Mouse (Mus musculus): ENCODE measurements around the gene Gnaq. TPM values are rescaled to one million over a fixed set of nuclear protein-coding genes. Genes with fewer than 3 reads are reported as not detected.

Gnaq gene
- polyA plus RNA-seq, 1 experiment from 2014 or later = 26.7 TPM

DNA sequence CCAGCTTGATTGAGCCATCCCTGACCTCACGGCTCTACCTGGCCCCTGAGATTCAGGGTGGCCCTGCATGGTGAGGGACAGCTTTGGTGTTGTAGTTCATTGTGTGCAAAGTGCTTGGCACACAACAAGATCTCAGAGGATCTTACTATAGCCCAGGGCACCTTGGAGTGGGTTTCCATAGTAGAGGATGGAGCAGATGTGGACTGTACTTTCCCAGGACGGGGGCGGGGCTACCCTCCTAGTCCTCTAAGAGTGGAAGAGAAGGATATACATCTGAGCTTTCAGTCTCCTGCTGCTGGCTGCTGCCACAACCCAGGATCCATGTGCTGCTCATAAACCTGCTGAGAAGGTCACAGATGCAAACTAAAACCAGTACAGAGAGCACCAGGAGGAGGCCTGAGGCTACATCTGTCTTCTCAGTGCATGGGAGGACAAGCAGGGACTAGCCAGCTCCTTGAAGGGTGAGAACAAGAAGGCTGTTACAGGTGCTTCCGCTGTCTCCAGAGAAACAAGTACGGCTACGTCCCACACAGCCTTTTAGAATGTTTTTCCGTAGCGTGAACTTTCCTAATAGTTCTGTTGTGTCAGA lies 44.6 kb downstream of the Gnaq start:
- no peaks in the 10 kb centered on the region; the same call in none of the 2 replicates for H3K36me3 ChIP-seq (ENCODE audit: control insufficient read depth, insufficient read depth, low read length)
- H3K4me2 ChIP-seq (ENCODE audit: low read depth, low read length) = no peak overlapping the region
- H3K4me3 ChIP-seq (ENCODE audit: low read length) = no peak overlapping the region
- no peak overlapping the region for H3K9ac ChIP-seq (ENCODE audit: low read depth, low read length)
- peaks cover 36% of the 10 kb centered on the region for H3K4me1 ChIP-seq (ENCODE audit: control insufficient read depth, insufficient read depth, low read length)
- H3K9me3 ChIP-seq (ENCODE audit: control insufficient read depth, low read length) = no peaks in the 10 kb centered on the region
- no peak overlapping the region for H3K27ac ChIP-seq (ENCODE audit: low read length)
- H3K27me3 ChIP-seq (replicated peaks; ENCODE audit: control insufficient read depth, insufficient read depth, low read length) = no peaks in the 10 kb centered on the region
- peak; percentile 50; the same call in 1 of the 2 replicates for ATAC-seq
- 87% methylated on average over 8 of the region's 8 CpGs for WGBS

DNA sequence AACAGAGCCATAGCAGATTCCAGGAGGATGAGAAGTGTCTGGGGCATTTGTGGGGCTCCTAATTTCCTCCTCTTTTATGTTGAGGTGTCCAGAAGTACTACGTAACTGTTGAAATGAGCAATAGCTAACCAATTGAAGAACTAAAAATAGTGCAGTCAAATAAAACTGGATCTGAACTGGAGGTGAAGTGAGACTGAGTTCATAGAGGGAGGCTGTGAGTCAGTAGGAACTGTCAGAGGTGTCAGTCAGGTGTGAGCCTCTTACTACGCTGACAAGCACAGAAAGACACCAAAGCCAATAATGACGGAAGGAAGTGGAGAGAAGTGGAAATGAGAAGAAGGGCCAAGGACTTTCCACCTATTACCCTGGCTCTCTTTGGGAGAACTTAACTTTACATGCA lies 48.6 kb downstream of the Gnaq start:
- H3K27ac ChIP-seq (ENCODE audit: low read length) = no peak overlapping the region
- H3K9ac ChIP-seq (ENCODE audit: low read depth, low read length) = no peak overlapping the region
- no peaks in the 10 kb centered on the region for H3K9me3 ChIP-seq (ENCODE audit: control insufficient read depth, low read length)
- no peak overlapping the region for H3K4me2 ChIP-seq (ENCODE audit: low read depth, low read length)
- WGBS = 82% methylated on average over 3 of the region's 3 CpGs
- H3K4me1 ChIP-seq (ENCODE audit: control insufficient read depth, insufficient read depth, low read length) = peaks cover 34% of the 10 kb centered on the region
- ATAC-seq = no peak
- no peaks in the 10 kb centered on the region; the same call in 1 of the 2 replicates for H3K36me3 ChIP-seq (ENCODE audit: control insufficient read depth, insufficient read depth, low read length)
- no peaks in the 10 kb centered on the region for H3K27me3 ChIP-seq (replicated peaks; ENCODE audit: control insufficient read depth, insufficient read depth, low read length)
- no peak overlapping the region for H3K4me3 ChIP-seq (ENCODE audit: low read length)

GRCm38 (mm10) chr19:16181852-16182475 lies 49.3 kb downstream of the Gnaq start:
- no peak overlapping the region for H3K4me2 ChIP-seq (ENCODE audit: low read depth, low read length)
- 80% methylated on average over 7 of the region's 7 CpGs for WGBS
- H3K4me3 ChIP-seq (ENCODE audit: low read length) = no peak overlapping the region
- H3K27ac ChIP-seq (ENCODE audit: low read length) = no peak overlapping the region
- H3K9ac ChIP-seq (ENCODE audit: low read depth, low read length) = no peak overlapping the region
- H3K9me3 ChIP-seq (ENCODE audit: control insufficient read depth, low read length) = no peaks in the 10 kb centered on the region
- no peaks in the 10 kb centered on the region for H3K27me3 ChIP-seq (replicated peaks; ENCODE audit: control insufficient read depth, insufficient read depth, low read length)
- ATAC-seq = 0 out of 2 replicates have a peak, but pooled peaks have one; percentile 19
- H3K4me1 ChIP-seq (ENCODE audit: control insufficient read depth, insufficient read depth, low read length) = peaks cover 35% of the 10 kb centered on the region
- no peaks in the 10 kb centered on the region; the same call in 1 of the 2 replicates for H3K36me3 ChIP-seq (ENCODE audit: control insufficient read depth, insufficient read depth, low read length)

- Histone ChIP-seq H3K4me3 (ENCODE audit: low read length) (no peak overlapping the region), H3K27me3 (replicated peaks; ENCODE audit: control insufficient read depth, insufficient read depth, low read length) (no peaks in the 10 kb centered on the region), H3K36me3 (ENCODE audit: control insufficient read depth, insufficient read depth, low read length) (no peaks in the 10 kb centered on the region), H3K27ac (ENCODE audit: low read length) (no peak overlapping the region), H3K4me2 (ENCODE audit: low read depth, low read length) (no peak overlapping the region), H3K9me3 (ENCODE audit: control insufficient read depth, low read length) (no peaks in the 10 kb centered on the region), H3K9ac (ENCODE audit: low read depth, low read length) (no peak overlapping the region), H3K4me1 (ENCODE audit: control insufficient read depth, insufficient read depth, low read length) (peaks cover 42% of the 10 kb centered on the region)
- WGBS = 81% methylated on average over 10 of the region's 10 CpGs
- ATAC-seq = no peak
Observed at GRCm38 (mm10) chr19:16183592-16184365, 51.1 kb downstream of the Gnaq start.

GRCm38 (mm10) chr19:16186984-16187383 lies 54.4 kb downstream of the Gnaq start:
- H3K36me3 ChIP-seq (ENCODE audit: control insufficient read depth, insufficient read depth, low read length) = no peaks in the 10 kb centered on the region
- no peak overlapping the region for H3K4me3 ChIP-seq (ENCODE audit: low read length)
- no peak for ATAC-seq
- no peaks in the 10 kb centered on the region for H3K27me3 ChIP-seq (replicated peaks; ENCODE audit: control insufficient read depth, insufficient read depth, low read length)
- no peak overlapping the region for H3K4me2 ChIP-seq (ENCODE audit: low read depth, low read length)
- H3K9me3 ChIP-seq (ENCODE audit: control insufficient read depth, low read length) = no peaks in the 10 kb centered on the region
- WGBS = 65% methylated on average over 3 of the region's 3 CpGs
- H3K27ac ChIP-seq (ENCODE audit: low read length) = peak overlapping the region; percentile 65; the same call in 1 of the 2 replicates
- peaks cover 33% of the 10 kb centered on the region for H3K4me1 ChIP-seq (ENCODE audit: control insufficient read depth, insufficient read depth, low read length)
- no peak overlapping the region for H3K9ac ChIP-seq (ENCODE audit: low read depth, low read length)

- Histone ChIP-seq H3K4me3 (ENCODE audit: low read length) (no peak overlapping the region), H3K4me1 (ENCODE audit: control insufficient read depth, insufficient read depth, low read length) (peaks cover 30% of the 10 kb centered on the region), H3K36me3 (ENCODE audit: control insufficient read depth, insufficient read depth, low read length) (no peaks in the 10 kb centered on the region), H3K4me2 (ENCODE audit: low read depth, low read length) (no peak overlapping the region), H3K9me3 (ENCODE audit: control insufficient read depth, low read length) (no peaks in the 10 kb centered on the region), H3K9ac (ENCODE audit: low read depth, low read length) (no peak overlapping the region), H3K27ac (ENCODE audit: low read length) (peak overlapping the region; percentile 33; the same call in 1 of the 2 replicates), H3K27me3 (replicated peaks; ENCODE audit: control insufficient read depth, insufficient read depth, low read length) (no peaks in the 10 kb centered on the region)
- ATAC-seq = no peak
- WGBS = 28% methylated on average over 2 of the region's 2 CpGs
Observed at GRCm38 (mm10) chr19:16187952-16188351, 55.3 kb downstream of the Gnaq start.

DNA sequence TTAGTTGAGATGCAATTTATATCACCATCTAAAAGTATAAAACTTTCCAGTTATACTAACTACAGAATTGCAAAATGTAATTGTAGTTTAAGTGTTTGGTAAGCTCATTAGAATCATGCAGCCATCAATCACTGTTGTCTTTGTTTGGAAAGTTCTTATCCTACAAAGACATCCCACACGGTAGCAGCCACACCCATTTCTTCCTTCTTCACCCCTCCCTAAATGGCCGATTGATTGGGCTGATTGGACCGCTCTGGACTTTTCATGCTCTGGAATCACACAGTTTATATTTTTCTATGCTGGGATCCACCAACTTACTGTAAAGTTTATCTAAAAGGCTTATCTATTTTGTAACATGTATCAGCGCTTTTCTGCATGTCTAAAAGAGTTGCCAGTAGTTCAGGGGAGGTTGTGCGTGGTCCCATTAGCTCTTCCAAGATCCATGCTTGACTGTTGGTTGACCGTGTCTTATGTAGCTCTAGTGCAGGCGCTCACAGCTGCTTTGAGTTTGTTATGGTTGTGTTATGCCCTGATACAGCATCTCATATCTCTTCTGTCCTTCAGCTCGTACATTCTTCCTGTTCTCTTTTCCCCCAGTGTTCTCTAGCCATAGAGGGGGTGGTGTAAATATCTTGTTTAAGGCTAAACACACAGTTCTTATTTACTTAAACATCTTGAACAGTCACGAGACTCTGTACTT lies 56.6 kb downstream of the Gnaq start:
- Histone ChIP-seq H3K4me3 (ENCODE audit: low read length) (no peak overlapping the region), H3K4me1 (ENCODE audit: control insufficient read depth, insufficient read depth, low read length) (peaks cover 23% of the 10 kb centered on the region), H3K36me3 (ENCODE audit: control insufficient read depth, insufficient read depth, low read length) (no peaks in the 10 kb centered on the region), H3K27me3 (replicated peaks; ENCODE audit: control insufficient read depth, insufficient read depth, low read length) (no peaks in the 10 kb centered on the region), H3K9ac (ENCODE audit: low read depth, low read length) (no peak overlapping the region), H3K27ac (ENCODE audit: low read length) (no peak overlapping the region), H3K9me3 (ENCODE audit: control insufficient read depth, low read length) (no peaks in the 10 kb centered on the region), H3K4me2 (ENCODE audit: low read depth, low read length) (no peak overlapping the region)
- 65% methylated on average over 9 of the region's 9 CpGs for WGBS
- no peak for ATAC-seq

- Histone ChIP-seq H3K36me3 (ENCODE audit: control insufficient read depth, insufficient read depth, low read length) (no peaks in the 10 kb centered on the region), H3K4me3 (ENCODE audit: low read length) (no peak overlapping the region), H3K27ac (ENCODE audit: low read length) (no peak overlapping the region), H3K4me1 (ENCODE audit: control insufficient read depth, insufficient read depth, low read length) (peaks cover 6% of the 10 kb centered on the region; the same call in 1 of the 2 replicates), H3K9ac (ENCODE audit: low read depth, low read length) (no peak overlapping the region), H3K4me2 (ENCODE audit: low read depth, low read length) (no peak overlapping the region), H3K9me3 (ENCODE audit: control insufficient read depth, low read length) (no peaks in the 10 kb centered on the region), H3K27me3 (replicated peaks; ENCODE audit: control insufficient read depth, insufficient read depth, low read length) (no peaks in the 10 kb centered on the region)
- no peak for ATAC-seq
- 81% methylated on average over 3 of the region's 3 CpGs for WGBS
Observed at GRCm38 (mm10) chr19:16198162-16198561, 65.5 kb downstream of the Gnaq start.

GRCm38 (mm10) chr19:16201356-16201755 lies 68.7 kb downstream of the Gnaq start:
- Histone ChIP-seq H3K4me1 (ENCODE audit: control insufficient read depth, insufficient read depth, low read length) (peaks cover 4% of the 10 kb centered on the region; the same call in 1 of the 2 replicates), H3K27ac (ENCODE audit: low read length) (no peak overlapping the region), H3K4me2 (ENCODE audit: low read depth, low read length) (no peak overlapping the region), H3K4me3 (ENCODE audit: low read length) (no peak overlapping the region), H3K9ac (ENCODE audit: low read depth, low read length) (no peak overlapping the region), H3K27me3 (replicated peaks; ENCODE audit: control insufficient read depth, insufficient read depth, low read length) (no peaks in the 10 kb centered on the region), H3K36me3 (ENCODE audit: control insufficient read depth, insufficient read depth, low read length) (no peaks in the 10 kb centered on the region), H3K9me3 (ENCODE audit: control insufficient read depth, low read length) (no peaks in the 10 kb centered on the region)
- 96% methylated on average over 2 of the region's 2 CpGs for WGBS
- ATAC-seq = no peak

Measured in intestine, embryonic 16.5 days (tissue).